Mouse (Mus musculus) bone marrow, adult 2 months (tissue): ENCODE data around the gene Rdh16.

Experiments
- CTCF ChIP-seq: fragments of 200-500 bp; IDR thresholded peaks from 2 replicates; pipeline ENCODE4 v1.5.1; 2011; ENCODE audit warnings: low read length, control low read depth; ENCODE audit not compliant: control insufficient read depth, insufficient read depth
- POLR2A ChIP-seq: fragments of 200-500 bp; IDR thresholded peaks from 2 replicates; pipeline ENCODE4 v1.6.1; 2011; ENCODE audit warnings: low read depth, mild to moderate bottlenecking, control low read depth, low read length, borderline replicate concordance; ENCODE audit not compliant: control insufficient read depth

- TF ChIP-seq POLR2A (no peak), CTCF (no peak)
Observed at GRCm38 (mm10) chr10:127864931-127865330, 64.0 kb downstream of the Rdh16 start.
